Mouse (Mus musculus) CH12F3 (cell line): ENCODE measurements around the gene Adcy3.

ENCODE experiments used
- in situ Hi-C: fragments of 300-500 bp; cut with MboI; formaldehyde crosslinking; loops from 2 replicates; pipeline ENCODE4 v1.14.3; 2020; ENCODE audit warnings: low sequenced_read_pairs

Adcy3 gene

GRCm38 (mm10) chr12:4179671-4180233 is 46.8 kb downstream of the Adcy3 start:
- in situ Hi-C loops, result no loop called here

DNA sequence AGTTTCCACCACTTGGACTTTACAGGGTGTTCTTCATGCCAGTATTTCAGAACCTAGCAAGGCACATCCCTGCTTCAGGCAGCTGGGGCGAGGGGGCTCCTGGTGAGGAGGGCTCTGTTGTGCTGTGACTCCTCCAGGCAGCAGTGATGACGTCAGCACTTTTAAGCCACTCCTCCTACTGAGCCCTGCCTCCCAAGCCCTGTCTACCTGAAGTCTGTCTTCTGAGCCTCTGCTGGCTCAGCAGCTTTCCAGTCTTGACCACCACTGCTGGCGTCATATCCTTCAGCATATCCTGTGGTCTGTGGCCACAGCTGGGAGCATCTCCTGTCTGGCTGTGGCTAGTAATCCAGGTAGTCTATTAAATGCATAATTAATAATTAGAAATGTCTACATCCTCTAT is 47.6 kb downstream of the Adcy3 start:
- in situ Hi-C loops, result no loop called here

GRCm38 (mm10) chr12:4184648-4185047 is 51.7 kb downstream of the Adcy3 start:
- in situ Hi-C loops, result no loop called here

GRCm38 (mm10) chr12:4188171-4189059 is 55.5 kb downstream of the Adcy3 start:
- in situ Hi-C loops, result no loop called here

GRCm38 (mm10) chr12:4189060-4189447 is 56.2 kb downstream of the Adcy3 start:
- in situ Hi-C loops, result no loop called here

GRCm38 (mm10) chr12:4192514-4192913 is 59.6 kb downstream of the Adcy3 start:
- in situ Hi-C loops, result no loop called here

GRCm38 (mm10) chr12:4193025-4193740 is 60.3 kb downstream of the Adcy3 start:
- in situ Hi-C loops, result no loop called here

DNA sequence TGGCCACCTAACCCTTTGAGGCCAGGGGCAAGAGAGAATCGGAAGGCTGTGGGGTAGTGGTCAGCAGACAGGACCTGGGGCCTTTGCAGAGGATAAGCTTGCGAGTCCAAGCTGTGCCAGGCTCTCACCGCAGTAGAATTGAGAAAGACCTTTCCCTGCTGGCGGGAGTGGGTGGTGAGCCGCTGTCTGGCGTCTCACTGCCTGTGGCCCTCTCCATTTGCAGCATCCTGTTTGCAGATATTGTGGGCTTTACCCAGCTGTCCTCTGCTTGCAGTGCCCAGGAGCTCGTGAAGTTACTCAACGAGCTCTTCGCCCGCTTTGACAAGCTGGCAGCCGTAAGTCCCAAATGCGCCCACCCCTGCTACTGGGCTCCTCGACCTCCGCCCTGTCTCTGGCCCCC is 61.7 kb downstream of the Adcy3 start:
- in situ Hi-C loops, result no loop called here

DNA sequence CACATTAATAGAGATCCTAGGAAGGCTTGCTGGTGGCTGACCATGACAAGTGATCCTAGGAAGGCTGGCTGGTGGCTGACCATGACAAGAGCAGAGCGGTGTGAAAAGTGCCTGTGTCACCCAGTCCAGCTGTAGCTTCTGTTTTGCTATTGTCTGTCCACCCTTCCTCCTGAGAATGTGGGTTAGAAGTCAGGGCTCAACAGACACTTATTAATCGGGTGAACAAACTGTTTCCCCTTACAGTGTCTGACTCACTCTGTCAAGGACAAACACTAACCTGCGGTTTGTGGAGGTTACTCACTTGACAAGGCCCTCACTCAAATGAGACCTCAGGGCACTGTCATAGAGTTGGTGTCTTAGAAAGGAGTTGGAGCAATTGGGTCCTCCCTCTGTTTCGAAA is 65.8 kb downstream of the Adcy3 start:
- in situ Hi-C loops, result no loop called here

DNA sequence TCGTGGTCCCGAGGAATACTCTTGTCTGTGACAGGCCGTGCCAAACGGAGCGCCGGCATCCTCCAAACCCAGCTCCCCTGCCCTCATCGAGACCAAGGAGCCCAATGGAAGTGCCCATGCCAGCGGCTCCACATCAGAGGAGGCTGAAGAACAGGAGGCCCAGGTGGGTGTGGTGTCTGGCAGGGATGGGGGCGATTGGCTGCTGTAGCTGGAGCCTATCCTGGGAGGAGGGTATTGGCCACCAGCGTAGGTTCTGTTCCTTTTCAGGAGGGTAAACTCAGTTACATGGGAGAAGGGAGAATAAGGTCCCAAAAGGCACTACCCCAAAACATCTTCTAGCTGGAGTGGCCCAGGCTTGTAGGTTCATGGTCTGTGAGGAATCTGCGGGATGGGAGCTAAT is 66.4 kb downstream of the Adcy3 start:
- in situ Hi-C loops, result no loop called here

- in situ Hi-C loops, result no loop called here
Observed at GRCm38 (mm10) chr12:4201454-4202200, 68.7 kb downstream of the Adcy3 start.

DNA sequence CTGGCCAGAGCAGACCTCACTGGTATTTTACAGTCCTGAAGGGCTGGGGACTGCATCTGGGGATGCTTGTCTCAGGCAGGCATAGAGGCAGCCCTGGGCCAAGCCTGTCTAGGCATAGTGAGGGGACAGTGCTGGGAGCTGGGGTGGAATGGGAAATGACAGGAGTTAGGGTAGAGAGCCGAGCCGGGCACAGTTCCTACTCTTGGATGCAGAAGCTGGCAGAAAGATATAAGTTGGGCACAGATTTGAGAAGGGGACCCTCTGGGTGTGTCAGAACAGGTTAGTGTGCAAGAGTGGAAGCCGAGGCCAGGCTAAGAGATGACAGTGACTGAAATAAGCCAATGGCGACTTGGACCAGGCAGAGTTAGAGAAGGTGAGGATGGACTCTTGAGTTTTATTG is 69.3 kb downstream of the Adcy3 start:
- in situ Hi-C loops, result no loop called here

DNA sequence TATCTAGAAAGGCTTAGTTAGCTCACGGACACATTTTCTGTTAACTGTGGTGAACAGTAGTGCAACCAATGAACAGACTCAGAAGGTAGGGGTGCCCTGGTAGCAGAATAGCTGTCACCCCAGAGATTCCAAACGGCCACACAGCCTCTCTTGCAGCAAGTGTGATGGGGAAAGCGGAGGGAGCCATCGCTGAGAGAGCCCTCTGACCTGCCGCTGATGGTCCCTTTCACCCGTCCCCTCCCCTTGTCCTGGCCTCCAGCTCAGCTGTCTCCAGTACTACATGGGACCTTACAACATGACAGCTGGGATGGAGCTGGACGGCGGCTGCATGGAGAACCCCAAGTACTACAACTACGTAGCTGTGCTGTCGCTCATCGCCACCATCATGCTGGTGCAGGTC is 73.2 kb downstream of the Adcy3 start:
- in situ Hi-C loops, result no loop called here

DNA sequence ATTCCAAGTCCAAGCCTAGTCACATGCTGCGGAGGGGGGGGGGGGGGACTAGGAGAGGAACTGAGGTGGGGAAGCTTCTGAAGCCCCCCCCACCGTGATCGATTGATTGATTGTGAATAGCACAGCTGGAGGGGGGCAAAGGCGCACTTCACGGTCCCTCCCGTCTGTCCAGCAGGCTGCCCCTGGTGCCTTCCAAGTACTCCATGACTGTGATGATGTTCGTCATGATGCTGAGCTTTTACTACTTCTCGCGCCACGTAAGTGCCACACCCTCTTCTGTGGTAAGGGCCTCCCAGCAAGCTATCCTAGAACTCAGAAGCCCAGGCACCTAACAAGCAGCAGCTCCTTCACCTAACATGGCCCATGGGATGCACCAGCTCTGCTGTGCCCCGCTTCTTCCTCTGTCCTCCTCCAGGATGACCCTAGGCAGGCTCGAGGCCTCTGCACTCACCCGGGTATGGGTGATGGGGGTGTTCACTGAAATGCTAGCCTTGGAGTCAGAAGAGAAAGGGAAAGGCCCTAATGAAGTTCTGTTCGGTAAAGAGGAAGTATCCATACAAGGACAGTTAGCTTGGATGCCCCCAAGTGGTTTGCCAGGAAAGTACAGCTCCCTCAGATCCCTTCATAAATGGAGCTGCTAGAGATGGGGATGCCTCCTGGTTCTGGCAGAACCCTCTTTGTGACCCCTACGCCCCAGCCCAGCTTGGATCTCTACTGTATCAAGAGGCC is 75.7 kb downstream of the Adcy3 start:
- in situ Hi-C loops, result no loop called here

DNA sequence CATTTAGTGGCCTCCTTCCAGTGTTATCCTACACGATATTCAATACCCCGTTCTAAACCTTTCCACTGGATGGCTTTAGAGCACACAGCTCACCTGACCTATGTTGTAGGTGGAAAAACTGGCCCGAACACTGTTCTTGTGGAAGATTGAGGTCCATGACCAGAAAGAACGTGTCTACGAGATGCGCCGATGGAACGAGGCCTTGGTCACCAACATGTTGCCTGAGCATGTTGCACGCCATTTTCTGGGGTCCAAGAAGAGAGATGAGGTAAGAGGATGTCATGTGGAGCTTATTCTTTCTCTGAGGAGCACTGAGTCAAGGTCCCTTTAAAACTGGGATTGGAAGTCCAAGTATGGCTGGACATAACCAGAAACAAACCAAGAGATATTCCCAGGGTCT is 76.3 kb downstream of the Adcy3 start:
- in situ Hi-C loops, result no loop called here

DNA sequence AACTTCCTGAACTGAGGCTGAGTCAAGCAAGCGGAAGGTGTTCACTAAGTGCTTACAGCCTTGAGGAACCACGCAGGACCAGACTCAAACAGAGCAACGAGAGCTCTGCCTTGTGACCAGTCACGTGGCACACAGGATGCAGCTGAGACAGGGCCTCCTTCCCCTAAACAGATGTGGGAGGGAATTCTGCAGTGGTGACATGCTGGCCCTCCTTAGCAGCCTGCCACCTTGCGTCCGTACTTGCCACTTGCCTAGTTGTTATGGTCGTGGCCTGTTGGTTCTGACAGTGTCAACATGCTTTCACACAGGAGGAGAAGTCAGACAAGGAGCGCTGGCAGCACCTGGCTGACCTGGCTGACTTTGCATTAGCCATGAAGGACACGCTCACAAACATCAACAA is 78.3 kb downstream of the Adcy3 start:
- in situ Hi-C loops, result no loop called here

- in situ Hi-C loops, result no loop called here
Observed at GRCm38 (mm10) chr12:4212908-4213307, 80.0 kb downstream of the Adcy3 start.

GRCm38 (mm10) chr12:4230156-4230555 is 97.3 kb downstream of the Adcy3 start:
- in situ Hi-C loops, result no loop called here

DNA sequence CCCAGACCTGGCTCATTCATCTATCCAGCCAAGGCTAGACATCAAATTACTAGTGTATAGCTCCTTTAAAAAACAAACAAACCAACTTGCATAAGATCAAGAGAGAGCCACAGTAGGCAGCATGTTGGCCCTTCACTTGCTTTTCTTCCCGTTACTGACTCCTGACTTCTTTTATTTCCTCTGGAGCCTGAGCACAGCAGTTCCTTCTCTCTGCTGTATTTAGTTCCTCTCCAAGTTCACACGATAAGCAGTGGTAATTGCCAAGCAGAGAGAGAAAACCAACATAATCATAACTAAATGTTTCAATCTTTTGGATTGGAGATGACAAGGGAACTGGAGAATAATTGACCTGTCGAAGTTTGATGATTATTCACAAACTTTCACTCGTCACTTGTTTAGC is 99.9 kb downstream of the Adcy3 start:
- in situ Hi-C loops, result no loop called here
